Mouse (Mus musculus) adrenal gland, postnatal 10 days (tissue): ENCODE measurements around the gene Gsta2. TPM values are rescaled to one million over a fixed set of nuclear protein-coding genes. Genes with fewer than 3 reads are reported as not detected.
"Not testable (repeated sequence)": the region's sequence is repeated elsewhere in the genome, so short reads cannot be mapped to it uniquely, and the experiment has no call there.

Experiments
- DNase-seq: peaks from one replicate; pipeline ENCODE4 v3.0.0; 2021; ENCODE audit warnings: mixed read lengths
- total RNA-seq, 2 experiments: library from RNA; stranded (reverse); gene quantifications; 2 replicates each; pipeline ENCODE4 v1.2.3; 2021

Gsta2 gene
- total RNA-seq, 2 experiments from 2014 or later = 1.8 to 7.9 TPM

DNA sequence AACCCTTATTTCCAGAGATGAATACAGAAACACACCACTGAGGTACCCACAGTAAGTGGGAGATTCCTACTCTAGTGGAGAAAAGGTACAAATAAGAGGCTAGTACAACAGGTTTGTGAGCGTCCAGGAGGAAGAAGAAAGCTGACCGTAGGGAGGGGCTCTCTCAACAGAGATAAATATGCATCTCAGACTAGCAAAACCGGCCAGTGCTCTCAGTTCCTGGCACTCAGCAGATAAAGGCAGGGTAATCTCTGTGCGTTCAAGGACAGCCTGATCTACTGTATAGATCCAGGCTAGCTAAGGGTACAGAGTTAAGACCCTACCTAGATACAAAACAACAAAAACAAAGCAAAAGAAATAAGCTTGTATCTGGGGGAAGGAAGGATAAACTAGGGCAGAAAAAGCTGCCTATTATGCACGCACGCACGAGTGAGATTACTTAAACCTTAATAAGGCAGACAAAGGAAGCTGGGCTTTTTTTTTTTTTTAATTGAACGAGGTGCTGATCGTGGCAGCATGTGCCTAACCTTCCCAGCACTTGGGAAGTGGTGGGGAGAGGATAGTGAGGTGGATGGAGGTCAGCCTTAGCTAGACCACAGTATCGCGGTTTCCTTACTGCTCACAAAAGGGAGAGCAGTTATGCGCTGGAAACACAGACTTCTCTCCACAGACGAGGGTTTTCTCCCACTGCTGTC lies 10.4 kb upstream of the Gsta2 start:
- DNase-seq = no peak

DNA sequence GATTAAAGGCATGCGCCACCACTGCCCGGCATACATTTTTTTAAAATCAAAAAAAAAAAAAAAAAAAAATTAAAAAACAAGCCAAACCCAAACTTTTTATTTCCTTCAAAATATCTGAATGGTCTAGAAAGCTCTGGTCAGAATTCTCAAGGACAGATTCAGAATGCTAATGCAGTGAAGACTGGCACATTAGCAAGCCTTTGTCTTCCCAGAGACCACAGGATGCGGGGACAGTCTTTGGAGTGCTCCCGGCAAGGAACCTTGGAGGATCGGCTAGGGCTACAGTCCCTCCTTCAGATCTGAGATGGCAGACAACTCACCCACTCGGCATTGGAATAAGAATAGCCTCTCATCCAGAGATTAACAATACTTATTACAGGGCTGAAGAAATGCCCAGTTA lies 9.1 kb upstream of the Gsta2 start:
- DNase-seq = no peak

DNA sequence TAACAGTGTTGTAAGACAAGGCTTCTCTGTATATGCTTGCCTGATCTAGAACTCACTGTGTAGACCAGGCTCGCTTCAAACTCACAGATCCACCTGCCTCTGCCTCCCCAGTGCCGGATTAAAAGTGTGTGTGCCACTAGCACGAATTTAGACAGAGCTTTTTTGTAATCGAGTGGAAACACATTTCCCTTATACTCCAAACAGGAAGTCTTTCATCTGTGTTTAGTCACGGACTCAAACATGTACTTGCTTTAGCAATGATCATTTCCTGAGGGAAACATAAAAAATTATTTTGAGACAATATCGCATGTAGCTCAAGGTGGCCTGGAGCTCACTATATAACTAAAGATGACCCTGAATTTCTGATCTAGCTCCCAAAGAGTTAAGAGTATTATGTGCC lies 7.8 kb upstream of the Gsta2 start:
- no peak for DNase-seq

- DNase-seq = no peak
Measured at GRCm38 (mm10) chr9:78360484-78360872, 4.9 kb upstream of the Gsta2 start.

- no peak for DNase-seq
Measured at GRCm38 (mm10) chr9:78359750-78360483, 4.3 kb upstream of the Gsta2 start.

DNA sequence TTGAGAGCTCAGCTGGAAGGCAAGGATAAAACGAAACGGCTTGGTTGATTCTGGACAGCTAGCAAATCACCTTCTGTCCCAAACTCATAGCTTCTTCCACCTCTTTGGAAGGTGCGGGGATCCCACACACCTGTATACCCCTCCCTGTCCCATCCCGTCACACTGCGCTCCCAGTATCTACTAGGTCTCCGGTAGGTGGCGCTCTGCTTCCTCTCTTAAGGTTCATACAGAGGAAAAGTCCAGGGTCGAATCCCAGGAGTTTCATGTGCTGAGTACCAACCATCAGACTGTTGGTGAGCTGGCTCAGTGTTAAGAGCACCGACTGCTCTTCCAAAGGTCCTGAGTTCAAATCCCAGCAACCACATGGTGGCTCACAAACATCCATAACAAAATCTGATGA lies 2.5 kb upstream of the Gsta2 start:
- DNase-seq = peak; percentile 78

DNA sequence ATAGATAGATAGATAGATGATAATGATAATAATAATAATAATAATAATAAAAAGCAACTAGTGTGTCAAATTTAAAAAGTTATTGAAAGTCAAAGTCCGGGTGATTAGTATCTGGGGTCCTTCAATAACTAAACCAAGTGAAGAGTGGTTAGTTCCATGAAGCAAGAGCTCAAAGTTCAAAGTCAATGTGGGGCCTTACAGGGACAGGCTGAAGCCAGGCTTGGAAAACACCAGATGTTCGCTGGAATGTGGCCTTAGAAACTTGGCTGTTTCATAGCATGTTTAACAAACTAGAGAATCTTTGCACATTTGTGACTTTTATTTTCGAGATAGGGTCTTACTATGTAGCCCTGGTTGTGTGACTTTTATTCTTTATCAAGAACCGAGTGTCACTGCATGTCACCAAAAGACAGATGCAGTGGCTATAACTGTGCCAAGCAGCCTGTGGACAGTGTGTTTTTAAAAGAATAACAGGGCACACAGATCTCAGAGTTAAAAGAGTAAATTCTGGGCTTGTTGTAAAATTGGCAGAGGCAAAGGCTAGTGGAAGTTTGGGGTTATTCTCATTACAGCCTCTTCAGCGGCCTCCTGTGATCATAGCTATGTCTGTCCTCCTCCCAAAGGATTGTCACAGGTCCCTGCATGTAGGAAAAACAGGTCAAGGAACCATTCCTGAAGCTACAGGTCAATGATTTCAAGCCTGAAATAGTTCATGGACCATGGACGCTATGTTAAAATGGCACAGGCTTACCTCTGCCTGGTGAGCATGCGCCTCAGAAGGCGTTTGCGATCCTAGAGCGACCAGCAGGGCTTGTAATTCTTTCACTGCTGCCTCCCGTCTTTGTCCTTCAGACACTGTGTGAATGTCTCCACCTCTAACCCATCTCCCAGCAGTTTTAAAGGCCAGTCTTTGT lies 666 bp downstream of the Gsta2 start:
- no peak for DNase-seq

DNA sequence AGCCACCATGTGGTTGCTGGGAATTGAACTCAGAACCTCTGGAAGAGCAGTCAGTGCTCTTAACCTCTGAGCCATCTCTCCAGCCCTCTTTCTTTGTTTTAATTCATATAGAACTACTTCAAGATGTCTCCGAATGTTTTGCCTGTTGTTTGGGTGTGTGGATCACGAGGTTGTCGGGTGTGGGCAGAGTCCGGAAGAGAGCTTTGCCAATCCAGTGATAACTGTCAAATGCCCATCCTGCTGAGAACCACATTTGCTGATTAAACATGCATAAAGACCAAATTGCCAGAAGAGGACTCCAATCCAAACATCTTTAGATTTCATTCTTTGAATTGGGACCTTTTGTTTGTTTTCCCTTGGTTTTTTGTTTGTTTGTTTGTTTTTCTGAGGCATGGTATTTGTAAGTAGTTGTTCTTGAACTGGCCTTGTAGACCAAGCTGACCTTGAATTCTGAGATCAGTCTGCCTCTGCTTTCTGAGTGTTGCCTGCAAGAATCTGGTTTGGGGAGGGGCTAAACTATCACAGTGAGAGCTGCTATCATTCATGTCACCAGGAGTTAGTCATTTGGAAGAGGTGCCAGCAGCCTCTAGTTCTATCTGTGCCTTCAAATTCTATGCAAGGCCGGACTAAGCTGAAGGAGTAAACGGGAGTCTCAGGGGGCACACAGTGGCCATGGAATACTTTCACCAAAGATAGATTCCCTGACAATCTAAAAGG lies 3.9 kb downstream of the Gsta2 start:
- DNase-seq = peak; percentile 7

DNA sequence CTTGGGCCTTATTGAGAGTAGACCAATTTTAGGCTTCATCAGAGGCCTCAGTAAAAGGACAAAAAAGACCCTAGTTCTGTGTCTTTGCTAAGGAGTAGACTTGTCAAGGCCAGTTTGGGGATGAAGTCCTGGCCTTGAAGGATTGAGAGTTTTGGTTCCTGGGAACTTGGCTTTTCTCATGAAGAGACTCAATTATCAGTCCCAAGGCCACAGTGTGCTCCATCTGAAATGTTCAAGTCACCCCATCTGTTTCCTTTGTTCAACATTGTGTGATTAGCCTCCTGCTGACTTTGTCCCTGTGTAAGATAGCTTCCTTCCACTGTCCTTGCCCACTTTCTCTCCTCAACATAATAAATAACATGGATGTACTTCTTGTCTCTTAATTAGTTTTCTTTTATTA lies 5.6 kb downstream of the Gsta2 start:
- DNase-seq = not testable (repeated sequence)

DNA sequence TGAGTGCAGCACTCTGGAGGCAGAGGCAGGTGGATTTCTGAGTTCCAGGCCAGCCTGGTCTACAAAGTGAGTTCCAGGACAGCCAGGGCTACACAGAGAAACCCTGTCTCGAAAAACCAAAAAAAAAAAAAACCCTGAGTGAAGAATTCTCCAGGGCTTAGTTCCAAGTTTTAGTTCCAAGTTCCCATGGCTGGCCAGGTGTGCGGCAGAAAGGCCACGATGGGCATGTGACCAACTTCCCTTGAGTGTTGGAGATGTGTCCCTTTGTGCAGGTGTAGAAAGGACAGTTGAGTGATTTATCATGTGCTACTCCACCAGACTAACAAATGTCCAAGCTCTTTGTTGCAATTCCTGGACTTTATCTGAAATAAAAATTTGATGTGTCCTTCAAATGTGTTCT lies 6.4 kb downstream of the Gsta2 start:
- not testable (repeated sequence) for DNase-seq

- peak; percentile 53 for DNase-seq
Measured at GRCm38 (mm10) chr9:78348206-78349004, 7.2 kb downstream of the Gsta2 start.

GRCm38 (mm10) chr9:78347004-78347403 lies 8.6 kb downstream of the Gsta2 start:
- DNase-seq = no peak

DNA sequence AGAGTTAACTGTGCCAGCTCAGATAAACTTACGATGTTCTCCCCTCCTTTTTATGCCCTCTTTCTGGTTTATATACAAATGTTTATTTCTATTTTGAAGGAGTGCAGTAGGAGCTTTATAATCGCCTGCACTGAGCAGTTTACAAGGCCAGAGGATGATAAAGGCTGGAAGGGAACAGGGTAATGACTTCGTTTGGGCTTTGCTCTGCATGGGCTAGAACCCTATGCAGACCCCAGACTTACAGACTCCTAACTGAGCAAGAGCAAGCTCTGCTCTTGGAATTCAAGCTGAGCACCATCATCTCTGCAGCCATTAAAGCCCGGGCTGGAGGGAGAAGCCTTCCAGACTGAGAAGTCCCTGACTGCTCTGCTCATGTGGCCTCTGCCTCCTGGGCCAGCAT lies 10.4 kb downstream of the Gsta2 start:
- DNase-seq = not testable (repeated sequence)

GRCm38 (mm10) chr9:78343055-78343454 lies 12.5 kb downstream of the Gsta2 start:
- not testable (repeated sequence) for DNase-seq

DNA sequence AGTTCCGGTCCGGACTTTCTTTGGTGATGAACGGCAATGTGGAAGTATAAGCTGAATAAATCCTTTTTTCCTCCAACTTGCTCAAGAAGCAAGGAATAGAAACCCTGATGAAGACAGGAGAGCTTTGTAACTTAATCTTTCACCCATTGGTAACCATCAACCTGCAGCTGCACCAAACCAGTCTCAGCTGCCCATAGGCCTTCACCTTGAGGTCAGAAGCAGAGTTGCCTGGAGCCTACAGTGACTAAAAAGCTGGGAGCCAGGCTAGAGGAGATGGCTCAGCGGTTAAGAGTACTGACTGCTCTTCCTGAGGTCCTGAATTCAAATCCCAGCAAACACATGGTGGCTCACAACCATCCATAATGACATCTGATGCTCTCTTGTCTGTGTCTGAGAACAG lies 13.1 kb downstream of the Gsta2 start:
- DNase-seq = not testable (repeated sequence)

DNA sequence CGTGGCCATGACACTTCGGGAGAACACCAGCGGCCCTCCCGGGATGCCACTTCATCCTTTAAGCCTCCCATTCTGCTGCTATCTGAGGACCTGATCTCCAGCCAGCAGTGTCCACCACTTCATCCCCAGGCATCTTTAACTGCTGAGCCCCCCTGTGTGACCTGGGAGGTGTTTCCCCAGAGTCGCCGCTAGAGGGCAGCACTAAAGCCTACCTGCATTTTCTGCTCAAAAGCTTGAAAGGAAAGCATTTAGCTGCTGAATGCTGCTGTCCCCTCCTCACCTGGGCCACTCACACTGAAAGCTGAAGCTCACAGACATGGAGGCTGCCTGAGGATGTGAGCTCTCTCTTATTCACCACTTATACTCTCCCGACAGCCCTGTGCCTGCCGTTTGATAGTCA lies 15.3 kb downstream of the Gsta2 start:
- peak; percentile 59 for DNase-seq

DNA sequence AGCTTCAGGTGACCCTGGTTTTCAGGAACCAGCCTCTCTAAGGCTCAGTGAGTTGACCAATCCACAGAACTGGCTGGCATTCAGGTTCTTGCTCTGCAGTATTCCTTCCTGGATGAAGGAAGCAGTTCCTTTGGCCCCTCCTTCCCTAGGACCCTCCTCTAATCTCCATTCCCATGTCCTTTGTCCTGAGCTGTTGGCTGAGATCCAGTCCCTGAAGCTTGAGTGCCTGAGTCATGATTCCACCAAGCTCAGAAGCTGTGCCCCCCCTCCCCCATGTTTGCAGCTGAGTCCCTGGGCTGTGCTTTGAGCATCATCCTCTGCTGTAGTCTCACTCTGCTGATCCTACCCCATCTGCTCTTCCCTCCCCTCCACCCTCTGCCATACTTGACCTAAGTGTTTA lies 18.5 kb downstream of the Gsta2 start:
- DNase-seq = not testable (repeated sequence)

- DNase-seq = not testable (repeated sequence)
Measured at GRCm38 (mm10) chr9:78327289-78327688, 28.3 kb downstream of the Gsta2 start, which contains the start of gene Omt2b. Gene Omt2b (plus strand): TSS chr9:78327589.

- DNase-seq = peak; percentile 20
Measured at GRCm38 (mm10) chr9:78319499-78319898, 36.1 kb downstream of the Gsta2 start.

- DNase-seq = no peak
Measured at GRCm38 (mm10) chr9:78314696-78315095, 40.9 kb downstream of the Gsta2 start, which contains the start of gene Omt2a. Gene Omt2a (minus strand): TSS chr9:78314796.

DNA sequence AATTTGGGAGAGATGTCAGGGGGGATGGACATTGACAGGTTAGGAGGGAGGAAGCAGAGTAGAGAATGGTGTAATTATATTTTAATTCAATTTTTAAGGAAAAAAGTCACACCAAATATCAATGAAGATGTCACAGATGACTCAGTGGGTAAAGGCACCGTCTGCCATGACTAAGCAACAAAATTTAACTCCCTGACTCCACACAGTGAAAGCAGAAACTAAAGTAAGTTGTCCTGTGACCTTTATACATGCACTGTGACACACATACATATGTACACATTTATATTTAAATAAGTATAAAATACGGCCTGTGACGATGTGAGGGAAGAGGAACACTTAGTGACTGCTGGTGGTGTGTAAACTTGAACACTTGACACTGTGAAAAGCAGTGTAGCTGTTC lies 47.5 kb downstream of the Gsta2 start:
- DNase-seq = not testable (repeated sequence)
